Mouse (Mus musculus) liver, embryonic 16.5 days (tissue): ENCODE data around the gene Olfr768. TPM values are rescaled to one million over a fixed set of nuclear protein-coding genes. Genes with fewer than 3 reads are reported as not detected.

Experiments
- polyA plus RNA-seq: library from polyadenylated mRNA; unstranded; fragments of >200 nt; fragmentation: Nextera tagmentation; extraction: Ambion mirVana; gene quantifications from 2 replicates; pipeline ENCODE4 v1.2.1, GENCODE M21; 2015

Olfr768 gene
- polyA plus RNA-seq, 1 experiment from 2014 or later, result not detected

Other genes starting within 250 kb of the Olfr768 start
- 0.16 and 0.22 TPM in 2 replicates for gene Gdf11, start 207.7 kb downstream of the Olfr768 start, polyA plus RNA-seq
- gene Cd63, start 198.4 kb downstream of the Olfr768 start, polyA plus RNA-seq, result 97.4 and 109 TPM in 2 replicates
- gene Rdh5, start 176.5 kb downstream of the Olfr768 start, polyA plus RNA-seq, result 20.8 and 21.9 TPM in 2 replicates
- 92.8 and 96.6 TPM in 2 replicates for gene Bloc1s1, start 175.3 kb downstream of the Olfr768 start, polyA plus RNA-seq
- gene Itga7, start 165.6 kb downstream of the Olfr768 start, polyA plus RNA-seq, result 0.39 and 0.83 TPM in 2 replicates
- 0.22 TPM in 1 of 2 replicates, not detected in the other for gene Mettl7b, start 138.4 kb downstream of the Olfr768 start, polyA plus RNA-seq
- gene Olfr9, start 109.9 kb downstream of the Olfr768 start, polyA plus RNA-seq, result not detected in 2 replicates
- not detected in 2 replicates for gene Olfr763, start 88.6 kb downstream of the Olfr768 start, polyA plus RNA-seq
- not detected in 2 replicates for gene Olfr764-ps1, start 59.5 kb downstream of the Olfr768 start, polyA plus RNA-seq
- gene Olfr765, start 49.4 kb downstream of the Olfr768 start, polyA plus RNA-seq, result not detected in 2 replicates
- gene Olfr766-ps1, start 30.4 kb downstream of the Olfr768 start, polyA plus RNA-seq, result not detected in 2 replicates
- not detected in 2 replicates for gene Olfr767, start 16.5 kb downstream of the Olfr768 start, polyA plus RNA-seq
- gene Olfr769, start 18.5 kb upstream of the Olfr768 start, polyA plus RNA-seq, result not detected in 2 replicates
- not detected in 2 replicates for gene Olfr770, start 39.6 kb upstream of the Olfr768 start, polyA plus RNA-seq
- gene Olfr771, start 65.4 kb upstream of the Olfr768 start, polyA plus RNA-seq, result not detected in 2 replicates
- gene Olfr772, start 78.5 kb upstream of the Olfr768 start, polyA plus RNA-seq, result not detected in 2 replicates
- not detected in 2 replicates for gene Olfr773, start 88.0 kb upstream of the Olfr768 start, polyA plus RNA-seq
- not detected in 2 replicates for gene Olfr774, start 136.8 kb upstream of the Olfr768 start, polyA plus RNA-seq
- gene Olfr775, start 149.0 kb upstream of the Olfr768 start, polyA plus RNA-seq, result not detected in 2 replicates
- not detected in 2 replicates for gene Olfr776, start 159.8 kb upstream of the Olfr768 start, polyA plus RNA-seq
- not detected in 2 replicates for gene Olfr777, start 172.1 kb upstream of the Olfr768 start, polyA plus RNA-seq
- not detected in 2 replicates for gene Olfr780, start 218.7 kb upstream of the Olfr768 start, polyA plus RNA-seq
- not detected in 2 replicates for gene Olfr781, start 229.5 kb upstream of the Olfr768 start, polyA plus RNA-seq
- gene Olfr782, start 249.5 kb upstream of the Olfr768 start, polyA plus RNA-seq, result not detected in 2 replicates